ENCODE assay signal across 8 mouse cellular contexts in genomic region chr13:69802095-69802494, GRCm38 (mm10). TPM values are rescaled to one million over a fixed set of nuclear protein-coding genes. Genes with fewer than 3 reads are reported as not detected.
DNase-seq lines count a peak whose midpoint lies in the region; ATAC-seq and TF ChIP-seq lines count a peak whose summit lies in the region.

TSS of gene Med10 (plus strand) at chr13:69802395.

- no peak for TF ChIP-seq CTCF in intestine, postnatal 0 days (IDR thresholded peaks at IDR 0.05; ENCODE audit: low read depth)

- H3K4me2 ChIP-seq in kidney, embryonic 15.5 days, result no peak within 1 kb of the TSS
- H3K4me2 ChIP-seq in intestine, postnatal 0 days (replicated peaks; ENCODE audit: low read depth), result no peak within 1 kb of the TSS

- no peak for DNase-seq in kidney, postnatal 14 days
- no peak for DNase-seq in adrenal gland, adult 8-10 months
- no peak for DNase-seq in gastrocnemius, postnatal 4 days (ENCODE audit: low spot score in 2 of 2)
- DNase-seq in midbrain, embryonic 10.5 days (ENCODE audit: low spot score), result no peak
- DNase-seq in cerebellum, adult 18-20 months, result no peak

- H3K36me3 ChIP-seq in kidney, embryonic 15.5 days, result no peaks in the 10 kb centered on the region
- no peaks in the 10 kb centered on the region for H3K36me3 ChIP-seq in intestine, postnatal 0 days (ENCODE audit: control insufficient read depth, insufficient read depth)
- no peaks in the 10 kb centered on the region for H3K36me3 ChIP-seq in midbrain, embryonic 10.5 days

- WGBS in kidney, embryonic 15.5 days, result 80% methylated on average over 5 of the region's 5 CpGs
- WGBS in intestine, postnatal 0 days, result 75% methylated on average over 5 of the region's 5 CpGs
- WGBS in midbrain, embryonic 10.5 days, result 82% methylated on average over 5 of the region's 5 CpGs

- no peak for ATAC-seq in kidney, embryonic 15.5 days (replicated peaks; ENCODE audit: low FRiP score)
- ATAC-seq in intestine, postnatal 0 days, result no peak
- no peak for ATAC-seq in frontal cortex, adult (ENCODE audit: low TSS enrichment)

- no peak within 1 kb of the TSS for H3K9ac ChIP-seq in kidney, embryonic 15.5 days
- H3K9ac ChIP-seq in intestine, postnatal 0 days (ENCODE audit: low read depth, low read length), result no peak within 1 kb of the TSS

- no peak within 1 kb of the TSS for H3K4me3 ChIP-seq in kidney, embryonic 15.5 days (replicated peaks)
- no peak within 1 kb of the TSS for H3K4me3 ChIP-seq in intestine, postnatal 0 days (ENCODE audit: low read depth, low read length)
- H3K4me3 ChIP-seq in midbrain, embryonic 10.5 days, result no peak within 1 kb of the TSS

- no peaks in the 10 kb centered on the region for H3K9me3 ChIP-seq in kidney, embryonic 15.5 days (replicated peaks)
- H3K9me3 ChIP-seq in intestine, postnatal 0 days (ENCODE audit: control insufficient read depth), result no peaks in the 10 kb centered on the region
- H3K9me3 ChIP-seq in midbrain, embryonic 10.5 days (replicated peaks), result no peaks in the 10 kb centered on the region

- 0 out of 2 replicates have a peak, but pooled peaks cover 3% of the 10 kb centered on the region for H3K27me3 ChIP-seq in kidney, embryonic 15.5 days
- no peaks in the 10 kb centered on the region for H3K27me3 ChIP-seq in intestine, postnatal 0 days (replicated peaks; ENCODE audit: control insufficient read depth, insufficient read depth, low read length)
- no peaks in the 10 kb centered on the region for H3K27me3 ChIP-seq in midbrain, embryonic 10.5 days (ENCODE audit: low read depth, poor library complexity, severe bottlenecking)

- no peak within 1 kb of the TSS for H3K27ac ChIP-seq in kidney, embryonic 15.5 days
- no peak within 1 kb of the TSS for H3K27ac ChIP-seq in intestine, postnatal 0 days (ENCODE audit: low read depth, low read length)
- no peak within 1 kb of the TSS for H3K27ac ChIP-seq in midbrain, embryonic 10.5 days (replicated peaks)

- no peaks in the 10 kb centered on the region for H3K4me1 ChIP-seq in kidney, embryonic 15.5 days
- no peaks in the 10 kb centered on the region for H3K4me1 ChIP-seq in intestine, postnatal 0 days (replicated peaks; ENCODE audit: control insufficient read depth, insufficient read depth, low read length)
- H3K4me1 ChIP-seq in midbrain, embryonic 10.5 days, result no peaks in the 10 kb centered on the region

RNA-seq across cellular contexts. Expression of gene Med10, which starts in this region (rescaled TPM):
- polyA plus RNA-seq in kidney, embryonic 15.5 days (2015; fragmentation: Nextera tagmentation; extraction: Ambion mirVana), result 145 and 154 TPM in 2 replicates
- total RNA-seq in adrenal gland, adult 8-10 months (2022), result 10 to 100 TPM; 52.9 to 74.7 (median 62.3) TPM
- 10 to 100 TPM; 36.0 to 36.4 TPM for total RNA-seq in gastrocnemius, postnatal 4 days (2021)
- 76.1 and 79.3 TPM in 2 replicates for polyA plus RNA-seq in intestine, postnatal 0 days (2015; fragmentation: Nextera tagmentation; extraction: Ambion mirVana)
- polyA plus RNA-seq in midbrain, embryonic 10.5 days (2016; fragmentation: Nextera tagmentation; extraction: Ambion mirVana), result 190 and 205 TPM in 2 replicates
